Mouse (Mus musculus) liver, adult 2 months (tissue): ENCODE measurements around the gene Odf3l1.

ENCODE experiments used
- CTCF ChIP-seq: fragments of 200-500 bp; IDR thresholded peaks from 2 replicates; pipeline ENCODE4 v1.5.1; 2011; ENCODE audit warnings: low read depth, low read length, control low read depth
- POLR2A ChIP-seq: fragments of 200-500 bp; IDR thresholded peaks from 2 replicates; pipeline ENCODE4 v1.6.1; 2011; ENCODE audit warnings: low read length, control low read depth; ENCODE audit not compliant: insufficient read depth; ENCODE audit errors: extremely low read depth

- TF ChIP-seq POLR2A (no peak), CTCF (peak; percentile 80)
Observed at GRCm38 (mm10) chr9:56843679-56844188, 20.7 kb downstream of the Odf3l1 start.
